Mouse (Mus musculus) monocyte, adult 2 months (primary cell): ENCODE data around the gene Ccdc88a.
"Not testable (repeated sequence)": the region's sequence is repeated elsewhere in the genome, so short reads cannot be mapped to it uniquely, and the experiment has no call there.

Source experiments
- DNase-seq, 2 experiments: peaks; one replicate each; pipeline ENCODE4 v3.0.0; 2022; ENCODE audit warnings: low spot score in 2 of 2, low read depth in 1 of 2

The Ccdc88a gene

DNA sequence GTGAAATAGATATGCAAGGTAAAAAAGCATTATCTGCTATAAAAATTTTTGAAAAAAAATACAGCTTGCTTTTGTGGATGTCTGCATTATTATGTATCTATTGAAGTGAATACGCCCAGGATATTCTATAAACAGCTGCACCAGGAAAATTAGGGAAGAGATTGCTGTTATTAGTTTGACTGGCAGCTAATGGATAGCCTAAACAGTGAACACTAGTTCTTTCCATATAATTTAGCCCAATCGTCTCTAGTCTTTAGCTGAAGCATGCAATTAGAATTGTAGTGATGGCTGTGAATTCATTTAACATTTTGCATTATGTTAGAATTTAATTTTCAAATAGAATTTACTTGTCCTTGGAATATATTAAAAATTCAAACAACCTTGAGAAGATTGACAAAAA lies 75.3 kb downstream of the Ccdc88a start:
- DNase-seq, result no peak

GRCm38 (mm10) chr11:29474676-29475075 lies 101.2 kb downstream of the Ccdc88a start:
- DNase-seq, result no peak

DNA sequence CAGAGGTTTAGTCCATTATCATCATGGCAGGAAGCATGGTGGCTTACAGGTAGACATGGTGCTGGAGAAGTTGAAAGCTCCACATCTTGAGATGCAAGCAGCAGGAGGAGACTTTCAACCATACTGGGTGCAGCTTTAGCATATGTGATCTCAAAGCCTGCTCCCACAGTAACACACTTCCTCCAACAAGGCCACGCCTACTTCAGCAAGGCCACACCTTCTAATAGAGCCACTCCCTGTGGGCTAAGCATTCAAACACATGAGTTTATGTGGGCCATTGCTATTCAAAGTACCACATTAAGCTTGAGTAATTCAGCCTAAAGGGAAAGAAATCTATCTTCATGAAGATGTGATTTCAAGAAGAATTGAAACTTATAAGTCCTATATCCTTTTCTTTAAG lies 119.7 kb downstream of the Ccdc88a start:
- no peak for DNase-seq

- no peak for DNase-seq
Measured at GRCm38 (mm10) chr11:29496962-29497361, 123.5 kb downstream of the Ccdc88a start.

DNA sequence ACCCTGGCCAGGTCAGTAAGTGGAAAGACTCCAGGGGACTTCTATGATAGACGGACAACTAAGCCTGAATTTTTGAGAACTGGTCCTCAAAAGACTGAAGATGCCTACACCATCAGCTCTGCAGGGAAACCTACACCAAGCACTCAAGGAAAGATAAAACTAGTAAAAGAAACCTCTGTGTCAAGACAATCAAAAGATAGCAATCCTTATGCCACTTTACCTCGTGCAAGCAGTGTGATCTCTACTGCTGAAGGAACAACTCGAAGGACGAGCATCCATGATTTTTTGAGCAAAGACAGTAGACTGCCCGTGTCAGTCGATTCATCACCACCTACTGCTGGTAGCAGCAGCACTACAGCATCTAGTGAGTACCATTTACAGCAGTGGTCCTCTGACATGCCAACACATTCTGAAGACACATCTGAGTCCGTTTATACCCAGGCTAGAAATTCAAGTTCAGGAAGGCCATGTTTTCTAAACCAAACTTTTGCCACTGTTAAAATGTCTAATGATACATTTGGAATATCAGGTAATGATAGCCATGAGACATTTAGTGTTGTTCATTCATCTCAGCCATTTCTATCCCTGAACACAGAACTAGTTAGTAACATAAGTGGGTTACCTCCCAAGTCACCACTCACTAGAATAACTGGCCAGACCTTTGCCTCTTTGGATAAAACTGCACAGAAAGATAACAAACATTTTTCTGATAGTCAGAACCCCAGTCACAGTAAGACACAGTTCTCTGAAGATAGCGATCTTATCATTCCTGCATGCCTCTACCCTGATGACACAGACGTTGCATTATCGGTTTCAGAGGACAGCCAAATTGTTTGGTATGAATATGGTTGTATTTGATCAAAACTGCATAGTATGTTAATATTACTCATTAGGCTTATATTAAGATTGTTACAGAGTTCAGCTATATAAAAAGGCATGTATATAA lies 130.8 kb downstream of the Ccdc88a start:
- no peak for DNase-seq

GRCm38 (mm10) chr11:29504899-29505625 lies 131.6 kb downstream of the Ccdc88a start:
- no peak for DNase-seq

- no peak for DNase-seq
Measured at GRCm38 (mm10) chr11:29509421-29509820, 136.0 kb downstream of the Ccdc88a start.

- DNase-seq, result no peak
Measured at GRCm38 (mm10) chr11:29512818-29513535, 139.5 kb downstream of the Ccdc88a start.

GRCm38 (mm10) chr11:29514325-29514681 lies 140.8 kb downstream of the Ccdc88a start:
- DNase-seq, result no peak

DNA sequence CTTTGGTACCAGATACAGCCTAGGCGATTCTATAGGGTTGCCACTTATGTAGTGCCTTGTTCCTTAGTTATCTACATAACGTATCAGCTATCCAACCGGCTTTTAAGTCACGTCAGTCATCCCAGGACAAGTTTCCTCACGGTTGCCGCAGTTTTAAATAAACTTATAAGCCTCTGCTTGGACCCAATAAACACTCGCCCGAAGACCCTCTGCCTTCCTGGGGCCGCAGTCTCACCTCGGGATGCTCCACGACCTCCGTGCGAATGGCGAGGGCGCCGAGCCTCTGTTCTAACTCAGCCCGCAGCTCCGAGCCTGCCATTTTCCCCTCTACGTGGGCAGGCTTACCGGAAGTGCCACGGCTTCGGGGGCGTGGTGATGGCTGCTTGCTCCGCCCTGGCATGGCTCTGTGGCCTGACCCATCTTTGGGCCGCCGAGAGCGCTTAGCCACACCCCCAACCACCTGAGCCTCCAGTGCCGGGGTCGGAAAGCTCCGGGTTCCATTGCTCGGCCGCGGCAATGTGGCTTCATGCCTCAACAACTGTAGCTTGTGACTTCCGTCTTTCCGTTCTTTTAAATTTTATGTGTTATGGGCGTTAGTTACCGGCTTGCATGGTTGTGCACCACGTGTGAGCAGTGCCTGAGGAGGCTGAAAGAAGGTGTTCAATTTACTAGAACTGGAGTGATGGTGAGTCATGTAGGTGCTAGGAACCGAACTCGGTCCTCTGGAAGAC lies 141.4 kb downstream of the Ccdc88a start, which contains the start of gene Prorsd1:
Gene Prorsd1 (minus strand): TSS at position 352 of the 731 bp plus-strand sequence.
- peak; percentile 77 to 85 for DNase-seq

- DNase-seq, result peak; percentile 4 to 28
Measured at GRCm38 (mm10) chr11:29525988-29526794, 152.7 kb downstream of the Ccdc88a start, which contains the start of gene Mtif2. Mtif2 (plus strand) TSS chr11:29526408.

DNA sequence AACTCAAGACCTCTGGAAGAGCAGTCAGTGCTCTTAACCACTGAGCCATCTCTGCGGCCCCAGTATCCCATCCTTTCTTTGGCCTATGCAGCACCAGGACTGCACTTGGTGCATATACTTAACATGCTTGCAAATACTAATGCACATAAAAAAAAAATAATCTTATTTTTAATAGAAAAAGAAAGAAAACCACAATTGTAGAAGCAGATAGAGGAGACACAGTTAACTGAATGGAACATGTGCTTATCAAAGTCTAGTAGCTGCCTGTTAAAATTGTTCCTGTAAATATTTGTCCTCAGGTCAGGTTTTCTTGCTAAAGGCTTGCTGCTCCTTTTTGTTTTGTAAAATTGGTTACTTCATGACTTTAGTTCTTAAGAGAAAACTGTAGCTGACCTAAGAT lies 164.7 kb downstream of the Ccdc88a start:
- DNase-seq, result no peak

DNA sequence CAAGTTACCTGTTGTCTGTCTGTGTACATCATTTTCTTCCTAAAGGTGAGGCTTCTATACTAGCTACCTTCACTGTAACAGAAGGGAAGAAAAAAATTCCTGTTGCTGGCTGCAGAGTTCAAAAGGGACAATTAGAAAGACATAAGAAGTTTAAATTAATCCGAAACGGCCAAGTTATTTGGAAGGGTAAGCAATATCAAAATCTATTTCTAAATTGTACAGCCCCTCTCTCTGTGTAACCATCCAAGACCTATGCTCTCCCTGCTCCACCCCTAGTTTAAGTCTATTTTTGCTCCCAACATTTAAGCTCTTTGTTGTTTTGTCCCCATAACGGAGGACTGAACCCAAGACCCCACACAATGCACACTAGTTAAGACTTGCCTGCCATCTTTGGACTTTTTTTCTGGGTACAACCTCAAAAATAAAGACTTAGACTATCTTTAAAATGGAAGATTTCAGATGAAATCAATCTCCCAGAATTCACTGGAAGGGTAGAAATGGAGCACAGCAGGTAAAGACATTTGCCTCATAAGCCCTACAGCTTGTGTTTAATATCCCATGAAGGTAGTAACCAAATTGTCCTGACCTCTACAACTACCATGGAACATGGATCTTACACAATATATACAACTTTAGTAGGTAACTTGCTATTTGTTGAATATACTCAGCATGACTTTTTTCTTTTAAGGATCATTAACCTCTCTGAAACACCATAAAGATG lies 170.9 kb downstream of the Ccdc88a start:
- DNase-seq, result no peak

DNA sequence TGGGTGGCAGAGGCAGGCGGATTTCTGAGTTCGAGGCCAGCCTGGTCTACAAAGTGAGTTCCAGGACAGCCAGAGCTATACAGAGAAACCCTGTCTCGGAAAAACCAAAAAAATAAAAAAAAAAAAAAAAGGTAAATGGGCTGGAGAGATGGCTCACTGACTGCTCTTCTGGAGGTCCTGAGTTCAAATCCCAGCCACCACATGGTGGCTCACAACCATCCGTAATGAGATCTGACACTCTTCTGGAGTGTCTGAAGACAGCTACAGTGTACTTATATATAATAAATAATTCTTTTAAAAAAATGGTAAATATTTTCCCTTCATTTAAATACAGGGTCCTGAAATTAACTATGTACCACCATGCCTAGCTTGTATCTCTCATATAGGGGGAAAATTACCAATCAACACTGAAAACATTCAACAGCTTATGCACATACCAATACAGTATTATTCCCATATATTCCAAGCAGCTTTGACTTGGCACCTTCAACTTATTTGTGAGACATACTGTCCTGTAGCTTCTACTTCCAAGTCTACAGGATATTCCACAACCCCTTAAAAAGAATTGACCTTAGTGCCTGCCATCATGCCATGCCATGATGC lies 171.8 kb downstream of the Ccdc88a start:
- DNase-seq, result not testable (repeated sequence)

DNA sequence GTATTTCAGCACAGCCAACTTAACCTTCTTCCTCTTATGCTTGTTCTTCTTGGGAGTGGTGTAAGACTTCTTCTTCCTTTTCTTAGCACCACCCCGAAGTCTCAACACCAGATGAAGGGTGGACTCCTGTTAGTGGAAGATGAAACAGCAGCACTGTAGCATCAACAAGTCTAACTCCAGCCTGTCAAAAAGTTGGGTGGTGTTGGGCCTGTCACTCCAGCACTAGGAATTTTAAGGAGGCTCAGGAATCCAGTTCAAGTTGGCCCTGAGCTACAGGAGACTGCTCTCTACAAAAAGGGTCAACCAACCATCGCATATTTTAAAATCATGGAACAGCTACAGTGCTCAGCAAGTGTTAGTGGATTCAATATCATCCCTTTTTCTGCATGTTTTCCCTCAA lies 172.8 kb downstream of the Ccdc88a start:
- not testable (repeated sequence) for DNase-seq

DNA sequence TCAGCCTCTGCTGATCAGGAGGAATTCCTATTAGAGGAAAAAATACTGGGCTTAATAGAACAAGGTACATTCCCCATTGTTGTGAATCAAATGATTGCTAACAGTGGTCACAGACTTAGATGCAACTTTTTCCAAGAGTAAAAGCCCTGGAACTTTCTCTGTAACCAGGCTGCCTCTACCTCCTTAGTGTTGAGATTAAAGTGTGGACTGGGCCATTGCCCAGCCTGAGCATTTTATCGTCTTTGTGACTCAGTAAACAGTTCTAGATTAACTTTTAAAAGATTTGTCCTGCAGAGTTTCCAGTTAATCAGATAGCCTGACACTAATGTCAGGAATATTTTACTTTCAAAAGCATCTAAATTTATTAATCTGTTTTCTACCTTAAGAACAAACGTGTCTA lies 173.3 kb downstream of the Ccdc88a start:
- no peak for DNase-seq

DNA sequence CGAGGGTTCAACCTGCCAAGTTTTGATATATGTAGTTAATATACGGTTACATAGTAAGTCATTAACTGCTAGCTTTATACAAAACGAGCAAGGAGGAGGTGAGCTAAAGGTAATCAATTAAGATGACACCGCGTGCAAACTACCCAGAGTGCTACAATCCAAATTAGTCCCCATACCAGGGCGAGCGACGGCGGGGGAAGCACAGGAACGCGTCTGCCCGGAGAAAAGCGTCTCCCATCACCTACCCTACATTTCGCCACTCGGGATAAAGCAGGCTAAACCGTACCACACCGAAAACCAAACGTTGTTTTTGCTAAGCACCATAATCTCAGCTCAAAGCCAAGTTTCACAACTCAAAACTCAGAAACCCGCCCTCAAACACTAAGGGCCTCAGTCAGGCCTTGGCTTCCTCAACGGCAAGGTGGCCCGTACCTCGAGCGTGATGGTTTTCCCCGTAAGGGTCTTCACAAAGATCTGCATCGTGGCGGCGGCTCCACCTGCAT lies 173.8 kb downstream of the Ccdc88a start:
- DNase-seq, result no peak

DNA sequence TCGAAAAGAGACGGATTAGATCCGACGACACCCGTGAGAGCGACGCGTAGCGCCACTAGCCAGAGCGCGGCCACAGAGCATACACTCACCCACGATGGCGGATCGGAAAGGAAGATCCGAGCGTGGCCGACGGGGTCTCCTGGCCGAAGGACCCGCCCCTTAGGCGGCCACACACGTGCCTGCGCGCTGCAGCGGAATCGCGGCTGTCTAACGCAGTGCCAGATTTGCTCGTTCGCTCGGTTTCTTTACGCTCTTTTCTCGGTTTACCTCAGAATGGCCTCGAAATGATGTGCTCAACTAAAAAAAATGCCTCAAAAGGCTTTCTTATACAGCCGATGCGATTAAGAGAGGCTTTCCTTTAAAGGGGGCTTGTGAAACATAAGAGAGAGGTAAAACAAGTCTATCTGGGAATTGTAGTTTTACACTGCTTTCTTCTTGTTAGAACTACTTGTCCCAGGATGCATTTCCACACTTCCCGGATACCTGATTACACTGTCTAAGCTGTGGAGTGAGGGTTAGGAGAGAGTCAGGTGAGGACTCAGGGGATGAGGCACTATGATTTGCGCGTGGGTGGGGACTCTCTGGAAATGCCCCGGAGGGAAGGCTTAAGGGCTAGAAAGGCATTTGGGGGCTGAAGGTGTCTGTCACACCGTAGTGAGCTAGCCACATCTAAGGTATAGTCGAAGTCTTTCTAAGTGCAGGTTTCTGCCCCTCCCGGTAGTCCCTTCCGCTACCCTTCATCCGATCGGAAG lies 174.5 kb downstream of the Ccdc88a start, which contains the start of the genes Clhc1 and Rps27a:
Gene Clhc1 (plus strand): TSS at position 199 of the 752 bp plus-strand sequence.
Gene Rps27a (minus strand): TSS at position 358 of the 752 bp plus-strand sequence.
- DNase-seq, result peak; percentile 76 to 91
